Mouse (Mus musculus): ENCODE results near the gene Mettl8.

Mettl8 gene

DNA sequence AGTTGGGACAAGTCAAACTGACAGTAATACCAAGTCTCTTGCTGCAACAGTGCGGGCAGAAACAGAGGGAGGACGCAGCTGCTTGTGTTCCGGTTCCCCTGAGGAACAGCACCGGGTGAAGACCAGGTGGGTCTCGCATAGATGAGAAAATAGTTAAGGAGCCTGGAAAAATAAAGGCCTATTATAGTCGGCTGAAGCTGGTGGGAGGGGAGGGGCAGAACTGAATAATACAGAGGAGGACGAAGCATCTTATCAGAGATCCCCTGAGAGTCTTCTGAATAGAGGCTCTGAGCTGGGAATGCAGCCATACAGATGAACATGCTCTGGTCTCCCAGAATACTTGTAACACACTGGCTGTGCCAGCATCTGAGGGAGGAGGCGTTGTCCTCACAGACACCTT, 21.4 kb downstream of the Mettl8 start:
- DNase-seq (ENCODE audit: low spot score in 2 of 2): no peak

DNA sequence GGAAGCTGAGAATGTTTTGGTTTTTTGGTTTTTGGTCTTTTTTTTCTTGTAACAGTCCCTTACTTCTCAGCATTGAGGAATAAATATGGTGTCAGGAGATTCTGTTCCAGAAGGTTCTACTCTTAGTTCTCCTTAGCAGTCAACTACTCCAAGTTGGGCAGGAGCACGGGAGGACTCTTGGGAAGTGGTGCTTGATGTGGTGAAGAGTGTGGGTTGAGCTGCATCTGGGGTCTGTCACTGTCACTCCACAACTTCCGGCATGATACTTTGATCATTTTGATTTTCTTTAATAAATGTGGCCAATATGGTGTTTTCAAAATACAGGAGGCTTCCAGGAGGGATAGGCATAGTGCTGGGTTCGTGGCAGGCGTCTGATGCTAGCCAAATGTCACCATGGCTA, 22.4 kb downstream of the Mettl8 start:
- no peak for DNase-seq (ENCODE audit: low spot score in 2 of 2)

DNA sequence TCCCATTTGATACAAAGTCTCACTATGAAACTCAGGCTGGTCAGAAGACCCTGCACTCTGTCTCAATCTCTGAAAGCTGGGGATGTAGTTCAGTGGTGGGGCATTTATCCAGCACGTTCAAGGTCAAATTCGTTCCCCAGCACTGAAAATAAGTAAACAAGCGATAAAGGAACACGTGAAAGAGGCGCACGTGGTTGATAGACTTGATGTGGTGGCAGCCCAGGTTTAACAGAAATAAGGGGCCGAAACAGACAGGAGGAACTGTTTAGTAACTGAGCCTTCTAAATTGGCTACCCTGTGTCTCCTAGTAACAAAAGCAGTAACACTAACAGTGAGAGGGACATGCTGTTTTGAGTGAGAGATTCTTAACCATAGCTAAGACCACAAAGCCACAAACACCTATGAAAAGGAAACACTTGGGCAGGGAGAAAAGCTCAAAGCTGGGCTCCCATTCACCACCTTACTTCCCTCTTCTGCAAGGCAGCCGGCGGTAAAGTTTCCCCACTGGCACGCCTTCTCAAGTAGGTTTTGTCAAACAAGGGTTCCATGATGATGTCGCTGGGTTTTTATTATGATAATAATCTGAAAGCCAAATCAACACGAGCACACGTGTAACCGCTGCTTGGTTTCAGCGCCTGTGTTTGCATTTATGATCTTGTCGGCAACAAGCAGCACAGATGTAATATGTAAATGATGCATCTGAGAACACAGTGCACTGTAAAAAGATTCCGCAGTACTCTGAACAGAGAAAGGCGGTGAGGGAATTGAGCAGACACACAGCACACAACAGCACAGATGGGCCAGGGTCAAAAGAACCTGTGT, 23.2 kb downstream of the Mettl8 start:
- DNase-seq (ENCODE audit: low spot score in 2 of 2): no peak

DNA sequence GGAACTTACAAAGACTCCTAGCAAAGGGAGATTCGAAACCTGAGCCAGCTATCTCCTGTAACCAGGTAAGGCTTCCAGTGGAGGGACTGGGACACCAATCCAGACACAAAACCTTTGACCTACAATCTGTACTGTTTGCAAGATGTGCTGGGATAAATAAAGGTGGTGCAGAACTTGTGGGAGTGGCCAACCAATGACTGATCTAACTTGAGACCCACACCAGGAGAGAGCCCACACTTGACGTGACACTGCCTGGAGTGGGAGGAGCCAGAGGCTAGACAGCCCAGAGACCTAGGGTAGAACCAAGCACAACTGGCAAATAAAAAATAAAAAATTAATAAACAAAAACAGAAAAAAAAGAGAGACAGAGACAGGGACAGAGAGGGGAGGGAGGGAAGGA, 24.7 kb downstream of the Mettl8 start:
- DNase-seq (ENCODE audit: low spot score in 2 of 2): no peak

DNA sequence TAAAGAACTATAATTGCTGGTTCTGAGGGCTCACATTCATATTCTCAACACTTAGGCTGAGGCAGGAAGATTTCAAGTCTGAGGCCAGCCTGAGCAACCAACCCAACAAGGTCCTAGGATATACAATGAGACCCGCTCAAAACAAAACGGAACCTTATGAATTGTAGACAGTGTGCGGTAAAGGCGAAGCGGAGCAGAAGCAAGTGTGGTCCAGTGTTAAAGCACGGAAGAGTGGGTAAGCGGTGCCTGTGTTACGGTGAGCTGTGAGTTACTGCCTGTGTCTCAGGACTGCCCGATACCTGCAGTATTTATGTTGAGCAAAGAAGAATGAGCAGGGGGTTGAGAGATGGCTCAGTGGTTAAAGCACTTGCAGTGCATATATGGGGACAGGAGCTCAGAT, 27.8 kb downstream of the Mettl8 start:
- DNase-seq (ENCODE audit: low spot score in 2 of 2): no peak

DNA sequence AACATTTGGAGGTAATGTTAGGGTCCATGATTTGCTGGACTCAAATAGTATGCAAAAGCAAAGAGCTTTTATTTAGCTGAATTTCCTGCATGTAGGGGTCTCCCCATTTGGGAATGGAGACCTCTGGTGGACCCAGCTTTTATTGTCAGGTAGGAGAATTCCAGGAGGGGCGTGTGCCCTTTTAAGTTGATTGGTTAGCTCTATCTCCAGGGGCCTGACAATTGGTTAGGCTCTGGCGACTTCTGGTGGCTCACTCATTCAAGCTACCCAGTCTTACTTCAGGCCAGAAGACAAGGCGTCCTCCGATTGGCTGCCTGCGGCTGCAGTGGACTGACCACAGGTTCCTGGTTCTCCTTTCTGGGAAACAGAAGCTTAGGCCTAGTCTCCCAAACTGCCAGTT, 28.6 kb downstream of the Mettl8 start:
- DNase-seq (ENCODE audit: low spot score in 2 of 2): no peak

DNA sequence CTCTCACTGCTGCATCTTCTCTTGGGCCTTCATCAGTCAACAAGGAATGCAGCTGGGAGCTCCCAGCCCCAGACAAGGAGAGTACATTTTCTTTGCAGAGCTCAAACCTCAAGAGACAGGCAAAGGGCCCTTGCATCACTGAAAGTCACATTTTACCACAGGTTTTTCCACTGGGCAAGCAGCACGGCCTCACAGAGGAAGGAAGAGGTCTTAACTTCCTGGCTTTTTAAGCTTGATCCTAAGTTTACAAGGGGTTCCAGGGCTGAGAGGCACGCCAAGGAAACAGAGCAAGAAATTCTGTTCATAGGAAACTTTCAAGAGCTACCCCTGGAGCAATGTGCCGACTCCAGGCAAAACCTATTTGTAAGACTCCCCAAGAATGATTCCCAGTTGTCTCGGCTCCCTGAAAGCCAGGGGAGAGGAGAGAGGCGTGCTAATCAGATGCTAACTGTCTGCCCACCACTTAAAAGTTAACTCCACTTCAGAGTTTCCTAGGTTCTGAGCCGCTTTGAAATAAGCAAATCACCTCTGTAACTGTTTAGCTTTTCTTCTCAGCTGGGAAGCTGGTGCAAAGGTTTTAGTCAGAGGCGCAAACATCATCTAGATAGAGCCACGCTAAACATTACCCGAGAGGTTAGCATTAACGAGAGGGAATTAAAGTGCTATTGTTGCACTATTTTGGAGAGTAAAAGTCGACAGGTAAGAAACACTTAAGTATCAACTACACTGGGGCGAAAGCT, 29.6 kb downstream of the Mettl8 start:
- no peak for DNase-seq (ENCODE audit: low spot score in 2 of 2)

DNA sequence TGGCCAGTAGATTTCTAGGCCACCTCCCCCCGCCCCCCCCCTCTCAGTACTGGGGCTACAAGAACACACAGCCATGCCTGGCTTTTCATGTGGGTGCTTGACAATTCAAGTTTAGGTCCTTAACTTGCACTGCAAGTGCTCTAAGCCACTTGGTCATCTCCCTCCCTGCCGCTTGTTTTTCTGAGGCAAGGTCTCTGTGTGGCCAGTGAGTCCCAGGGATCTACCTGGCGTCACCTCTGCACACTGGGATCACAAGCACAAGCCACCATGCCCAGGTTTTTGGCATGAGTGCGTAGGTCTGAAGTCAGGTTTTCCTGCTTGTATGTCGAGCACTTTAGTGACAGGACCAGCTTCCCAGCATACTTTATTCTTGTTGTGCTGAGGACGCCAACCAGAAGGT, 31.4 kb downstream of the Mettl8 start:
- no peak for DNase-seq (ENCODE audit: low spot score in 2 of 2)

DNA sequence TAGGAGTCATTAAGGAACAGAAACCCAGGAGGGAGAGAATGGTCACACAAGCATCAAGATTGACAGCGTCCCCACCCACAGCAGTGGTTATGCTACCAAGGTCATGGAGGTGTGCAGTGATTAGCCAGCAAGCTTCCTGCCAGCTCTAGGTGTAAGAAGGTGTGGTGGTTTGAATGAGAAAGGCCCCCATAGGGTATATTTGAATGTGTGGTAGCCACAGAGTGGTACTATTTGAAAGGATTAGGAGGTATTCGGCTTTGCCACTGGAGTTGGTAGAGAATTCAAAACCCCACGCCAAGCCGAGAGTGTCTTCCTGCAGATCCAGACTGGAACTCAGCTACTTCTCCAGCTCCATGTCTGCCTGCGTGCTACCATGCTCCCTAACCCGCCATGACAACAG, 32.4 kb downstream of the Mettl8 start:
- no peak for DNase-seq (ENCODE audit: low spot score in 2 of 2)

DNA sequence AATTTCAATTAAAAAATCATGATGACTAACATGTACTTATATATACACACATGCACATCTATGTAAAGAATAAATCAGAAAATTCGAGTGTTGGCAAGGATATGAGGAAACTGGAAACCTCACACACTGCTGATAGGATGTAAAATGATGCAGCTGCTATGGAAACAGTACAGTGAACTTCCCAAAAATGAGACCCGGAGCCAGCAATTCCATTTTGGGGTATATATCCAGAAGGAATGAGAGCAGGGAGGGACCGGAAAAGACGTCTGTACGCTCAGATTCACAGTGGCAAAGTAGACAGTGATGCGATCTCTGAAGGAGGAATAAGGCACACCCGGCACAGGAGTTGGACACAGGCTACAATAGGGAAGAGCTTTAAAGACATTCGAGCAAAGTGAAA, 34.7 kb downstream of the Mettl8 start:
- no peak for DNase-seq (ENCODE audit: low spot score in 2 of 2)

DNA sequence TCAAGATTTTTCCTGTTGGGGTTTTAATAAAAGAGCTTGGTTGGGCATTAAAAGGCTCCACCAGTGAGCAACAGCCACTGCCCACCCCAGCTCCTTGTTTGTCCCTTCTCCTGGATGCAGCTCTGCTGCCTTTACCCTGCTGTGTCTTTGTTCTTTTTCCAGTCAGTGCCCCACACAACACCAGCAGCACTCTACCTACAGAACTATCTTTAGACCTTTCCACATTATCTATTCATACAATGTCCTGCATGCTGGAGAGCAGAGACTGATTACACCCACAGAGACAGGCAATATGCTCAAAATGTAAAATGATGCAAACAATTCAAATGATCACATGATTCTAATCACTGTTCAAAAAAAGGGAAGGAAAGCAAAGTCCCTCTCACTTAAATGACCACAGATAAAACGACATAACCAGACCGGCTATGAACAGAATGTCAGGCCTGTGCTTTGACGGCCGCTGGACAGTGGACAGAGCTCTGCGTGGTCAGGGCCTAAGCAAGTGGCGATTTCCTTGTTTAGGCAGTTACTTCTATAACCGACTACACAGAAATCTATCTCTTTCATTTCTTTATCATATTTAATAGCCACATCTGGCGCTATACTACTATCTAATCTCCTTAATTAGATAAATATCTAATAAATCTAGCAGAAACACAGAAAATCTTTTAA, 35.5 kb downstream of the Mettl8 start:
- DNase-seq (ENCODE audit: low spot score in 2 of 2): no peak

DNA sequence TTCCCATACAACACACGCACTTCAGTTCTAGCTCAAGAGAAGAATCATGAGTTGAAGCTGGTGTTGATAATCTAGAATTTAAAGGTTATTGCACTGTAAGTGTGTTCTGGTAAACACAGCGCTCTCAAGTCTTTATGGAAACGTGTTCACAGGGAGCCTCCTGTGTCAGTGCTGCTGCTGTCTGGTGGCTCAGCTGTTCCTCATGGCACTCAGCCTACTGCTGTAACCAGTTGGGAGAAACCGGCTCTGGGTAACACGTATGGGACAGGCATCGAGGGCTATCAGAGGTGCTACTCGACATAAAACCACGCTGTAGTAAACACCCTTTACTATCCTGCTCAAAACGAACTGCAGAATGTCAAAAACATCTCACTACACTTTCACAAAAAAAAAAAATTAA, 36.1 kb downstream of the Mettl8 start:
- DNase-seq (ENCODE audit: low spot score in 2 of 2): no peak

DNA sequence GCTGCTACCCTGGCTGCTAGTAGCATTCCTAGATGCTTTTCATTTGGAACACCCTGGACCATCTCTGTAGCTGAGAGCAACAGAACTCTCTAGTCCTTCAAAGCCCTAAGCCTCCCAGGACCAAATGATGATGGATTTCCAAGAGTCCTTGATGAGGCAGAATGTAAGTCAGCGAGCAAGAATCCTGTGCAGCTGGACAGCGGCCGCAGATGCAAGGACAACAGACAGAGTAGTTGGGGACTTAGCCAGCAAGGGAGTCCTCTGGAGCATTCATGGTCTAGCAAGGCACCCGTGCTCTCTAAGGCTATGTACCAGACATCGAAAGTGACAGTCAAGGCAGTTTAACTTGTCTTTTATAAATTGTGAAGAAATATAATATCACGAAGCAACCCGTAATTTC, 41.9 kb downstream of the Mettl8 start:
- DNase-seq (ENCODE audit: low spot score in 2 of 2): no peak

DNA sequence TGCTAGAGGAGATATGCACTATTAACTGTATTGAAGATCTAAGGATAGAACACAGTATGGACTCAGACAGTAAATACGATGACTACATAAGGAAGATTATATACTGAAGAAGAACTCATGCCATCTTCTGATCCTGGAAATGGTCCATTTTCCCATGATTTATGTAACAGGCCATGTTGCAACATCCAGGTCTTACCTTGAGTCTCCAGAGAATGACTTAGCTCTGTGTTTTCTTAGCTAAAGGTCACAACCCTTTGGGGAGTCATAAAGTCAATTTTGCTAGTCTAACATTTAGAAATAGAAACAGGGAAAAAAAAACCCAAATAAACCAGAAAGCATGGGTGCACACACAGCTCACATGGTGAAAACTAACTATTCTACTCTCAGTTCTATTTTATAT, 43.6 kb downstream of the Mettl8 start:
- DNase-seq (ENCODE audit: low spot score in 2 of 2): no peak

DNA sequence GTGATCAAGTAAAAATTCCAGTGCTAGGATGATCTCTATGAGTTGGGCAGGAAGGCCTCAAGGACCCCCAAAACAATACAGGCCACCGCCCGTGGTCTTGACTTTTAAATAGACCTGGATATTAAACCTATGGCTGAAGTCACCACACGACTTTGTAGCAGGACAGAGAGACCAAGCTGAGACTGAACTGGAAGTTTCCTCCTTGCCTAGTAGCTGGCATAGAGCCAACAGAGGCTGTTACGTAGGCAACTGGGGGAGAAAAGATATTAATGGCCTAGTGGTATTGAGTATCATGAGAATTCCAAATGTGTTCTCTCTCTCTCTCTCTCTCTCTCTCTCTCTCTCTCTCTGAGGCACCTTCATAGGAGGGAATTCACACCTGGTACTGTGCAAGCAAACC, 51.0 kb downstream of the Mettl8 start:
- no peak for DNase-seq (ENCODE audit: low spot score in 2 of 2)

DNA sequence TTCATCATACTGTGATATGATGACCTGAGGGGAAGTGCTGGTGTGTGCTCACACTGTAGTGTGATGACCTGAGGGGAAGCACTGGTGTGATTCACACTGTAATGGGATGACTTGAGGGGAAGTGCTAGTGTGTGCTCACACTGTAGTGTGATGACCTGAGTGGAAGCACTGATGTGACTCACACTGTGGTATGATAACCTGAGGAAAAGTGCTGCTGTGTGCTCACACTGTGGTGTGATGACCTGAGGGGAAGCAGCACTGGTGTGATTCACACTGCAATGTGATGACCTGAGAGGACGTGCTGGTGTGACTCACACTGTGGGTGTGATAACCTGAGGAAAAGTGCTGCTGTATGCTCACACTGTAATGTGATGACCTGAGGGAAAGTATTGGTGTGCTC, 52.9 kb downstream of the Mettl8 start:
- no peak for DNase-seq (ENCODE audit: low spot score in 2 of 2)

DNA sequence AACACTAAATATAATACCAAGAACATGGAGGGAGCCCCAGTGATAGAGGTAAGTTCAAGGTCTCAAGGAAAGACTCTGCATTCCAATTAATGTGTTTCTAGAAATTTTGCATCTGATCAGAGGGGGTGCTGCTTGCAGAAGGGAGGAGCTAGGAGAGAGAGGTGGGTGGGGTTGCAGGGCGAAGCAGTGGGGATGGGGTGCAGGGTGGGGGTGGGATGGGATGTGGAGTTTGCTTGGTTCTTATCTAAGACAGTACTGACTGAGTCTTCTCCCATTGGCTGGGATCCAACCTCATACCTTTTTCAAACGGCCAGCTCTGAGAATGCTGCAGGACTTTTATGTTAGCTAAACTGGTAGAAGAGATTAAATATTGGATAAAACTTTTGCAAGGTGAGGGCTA, 56.6 kb downstream of the Mettl8 start:
- DNase-seq (ENCODE audit: low spot score in 2 of 2): no peak

DNA sequence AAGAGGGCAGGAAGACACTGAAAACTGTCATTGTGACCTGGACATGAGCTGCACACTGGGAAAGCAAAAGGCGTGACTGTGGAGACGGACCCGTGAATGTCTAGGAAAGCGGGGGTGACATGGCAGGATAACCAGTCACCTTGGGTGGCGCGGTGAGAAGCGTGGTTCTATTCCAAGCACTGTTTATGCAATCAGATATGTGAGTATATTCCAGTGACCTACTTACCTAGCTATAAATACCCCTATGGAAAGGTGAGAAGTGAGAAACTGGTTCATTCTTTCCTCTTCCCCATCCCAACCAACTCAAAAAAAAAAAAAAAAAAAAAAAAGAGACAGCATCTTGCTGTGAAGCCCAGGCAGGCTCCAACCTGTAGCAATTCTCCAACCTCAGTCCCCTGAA, 58.9 kb downstream of the Mettl8 start:
- no peak for DNase-seq (ENCODE audit: low spot score in 2 of 2)

DNA sequence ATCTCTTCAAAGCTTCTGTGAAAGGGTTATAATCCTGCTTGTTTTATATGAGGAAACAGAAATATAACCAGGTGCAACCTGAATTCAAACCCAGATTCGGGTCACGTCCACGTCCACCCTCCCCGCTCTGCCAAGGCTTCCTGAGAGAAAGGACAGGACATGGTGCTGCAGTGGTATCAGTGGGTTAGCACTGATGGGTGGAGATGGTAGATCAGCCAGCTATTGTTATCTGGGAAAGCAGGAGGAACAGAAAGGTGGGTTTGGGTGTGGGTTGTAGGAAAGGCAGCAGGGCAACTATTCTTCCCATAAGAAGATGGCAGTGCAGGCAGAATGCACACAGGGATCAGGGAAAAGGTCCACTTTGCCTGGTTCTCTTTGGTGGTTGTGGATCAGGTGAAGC, 59.5 kb downstream of the Mettl8 start:
- DNase-seq (ENCODE audit: low spot score in 2 of 2): no peak

DNA sequence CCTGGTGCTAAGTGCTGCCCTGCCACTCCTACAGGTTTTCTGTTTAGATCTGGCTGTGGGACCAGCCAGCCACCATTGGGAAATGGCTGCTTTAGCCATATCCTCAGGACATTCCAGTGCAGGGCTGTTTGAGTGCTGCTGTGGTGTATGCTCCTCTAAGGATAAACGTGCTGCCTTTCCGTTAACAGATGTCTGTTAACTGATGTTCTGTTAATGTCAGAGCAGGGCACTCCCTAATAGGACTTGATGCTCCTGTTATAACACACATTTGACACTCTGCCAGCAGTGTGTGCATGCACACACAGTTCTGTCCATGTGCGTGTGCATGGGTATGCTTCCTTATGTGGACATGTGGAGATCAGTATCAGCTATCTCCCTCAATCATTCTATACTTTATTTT, 61.6 kb downstream of the Mettl8 start:
- no peak for DNase-seq (ENCODE audit: low spot score in 2 of 2)

DNA sequence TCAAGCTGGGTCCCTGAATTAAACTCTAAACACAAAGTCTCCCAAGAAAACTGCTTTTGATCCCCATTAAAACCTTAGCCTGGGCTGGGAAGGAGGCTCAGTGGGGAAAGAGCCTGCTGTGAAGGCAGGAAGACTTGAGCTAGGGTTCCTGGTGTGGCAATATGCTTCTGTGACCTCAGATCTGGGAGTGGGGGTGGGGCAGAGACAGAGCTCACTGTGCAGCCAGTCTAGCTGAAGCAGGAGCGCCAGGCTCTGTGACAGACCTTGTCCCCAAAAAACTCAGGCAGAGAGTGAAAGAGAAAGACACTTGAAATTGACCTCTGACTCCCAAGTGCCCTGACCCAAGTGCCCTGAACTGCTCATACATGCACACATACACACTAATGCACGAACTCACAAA, 62.7 kb downstream of the Mettl8 start:
- DNase-seq (ENCODE audit: low spot score in 2 of 2): no peak

DNA sequence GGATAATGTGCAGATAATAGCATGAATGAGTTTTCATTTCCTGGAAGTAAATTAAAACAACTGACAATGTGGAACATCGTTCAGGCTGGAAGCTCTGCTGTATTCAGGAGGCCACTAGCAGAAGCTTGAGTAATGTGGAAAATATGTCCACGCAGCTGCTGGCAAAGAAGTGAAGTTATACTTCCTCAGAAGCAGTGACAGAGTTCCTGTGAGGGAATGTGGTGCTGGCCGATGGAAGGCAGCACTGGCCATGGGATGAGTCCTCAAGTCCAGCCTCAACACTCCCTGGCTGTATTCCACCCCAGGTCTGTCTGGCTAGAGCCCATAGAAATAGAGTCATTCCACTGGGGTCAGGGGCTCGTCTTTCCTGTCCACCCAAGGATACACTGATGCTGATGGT, 65.2 kb downstream of the Mettl8 start:
- no peak for DNase-seq (ENCODE audit: low spot score in 2 of 2)
